Mouse (Mus musculus) CH12.LX (cell line): ENCODE measurements at regions not wholly inside any gene's neighbourhood (a gene's known extent, or its start where the extent isn't known, plus 50 kb on each side); places are given as distances from the start of the nearest gene placed in this dataset.

Experiments
- DNase-seq: peaks from one replicate; pipeline ENCODE4 v3.0.0-alpha.2; 2013; ENCODE audit errors: extremely low read depth
- H3K27ac ChIP-seq: 2 replicates; pipeline ENCODE4 v1.5.1; 2012; ENCODE audit warnings: low read depth, mild to moderate bottlenecking, control low read depth, moderate library complexity; ENCODE audit not compliant: insufficient read depth
- H3K27me3 ChIP-seq: replicated peaks from 2 replicates; pipeline ENCODE3; 2012; ENCODE audit warnings: inconsistent platforms
- H3K36me3 ChIP-seq, 2 experiments: replicated peaks in 1 of 2; 2 replicates each; pipeline versions ENCODE3 to v1.6.1; 2012; ENCODE audit warnings: inconsistent platforms in 1 of 2, low read length in 1 of 2, mild to moderate bottlenecking in 1 of 2, mixed read lengths in 1 of 2, moderate library complexity in 1 of 2; ENCODE audit not compliant: control insufficient read depth in 1 of 2, insufficient read depth in 1 of 2
- H3K4me1 ChIP-seq, 2 experiments: 2 replicates each; pipeline ENCODE4 v1.6.1; 2012; ENCODE audit warnings: inconsistent platforms in 1 of 2, moderate library complexity in 1 of 2; ENCODE audit not compliant: insufficient read depth in 2 of 2, control insufficient read depth in 1 of 2
- H3K4me2 ChIP-seq: 2 replicates; pipeline ENCODE4 v1.6.1; 2012; ENCODE audit warnings: low read depth, mild to moderate bottlenecking, control low read depth; ENCODE audit not compliant: poor library complexity, insufficient read depth, severe bottlenecking
- H3K4me3 ChIP-seq, 3 experiments: fragments of 150-350 bp in 1 of 3; sonication (generic) in 1 of 3; replicated peaks in 1 of 3; 2 replicates each; pipeline versions ENCODE3 to v1.5.1; 2011 to 2012; ENCODE audit warnings: low read depth in 2 of 3, low read length in 2 of 3, mild to moderate bottlenecking in 2 of 3, moderate library complexity in 2 of 3, control low read depth in 1 of 3, improper control_type of control experiment in 1 of 3, inconsistent platforms in 1 of 3, mixed read lengths in 1 of 3; ENCODE audit not compliant: poor library complexity in 1 of 3
- H3K79me2 ChIP-seq: replicated peaks from 2 replicates; pipeline ENCODE4 v1.6.1; 2012; ENCODE audit warnings: mild to moderate bottlenecking, moderate library complexity; ENCODE audit not compliant: control insufficient read depth, poor library complexity, insufficient read depth, severe bottlenecking; ENCODE audit errors: extremely low read depth
- H3K9ac ChIP-seq: 2 replicates; pipeline ENCODE4 v1.6.1; 2012; ENCODE audit warnings: low read depth, mild to moderate bottlenecking, control low read depth, moderate library complexity; ENCODE audit not compliant: insufficient read depth
- H3K9me3 ChIP-seq: replicated peaks from 2 replicates; pipeline ENCODE3; 2012; ENCODE audit warnings: low read length, inconsistent platforms, mixed read lengths
- CHD1 ChIP-seq: IDR thresholded peaks from 2 replicates; pipeline ENCODE4 v1.6.1; 2012; ENCODE audit warnings: low read depth, low read length, improper control_type of control experiment, inconsistent platforms
- CHD2 ChIP-seq: IDR thresholded peaks from 2 replicates; pipeline ENCODE4 v1.6.1; 2011; ENCODE audit warnings: low read length, improper control_type of control experiment
- EP300 ChIP-seq: IDR thresholded peaks from 2 replicates; pipeline ENCODE4 v1.6.1; 2011; ENCODE audit warnings: low read length, improper control_type of control experiment
- GABPA ChIP-seq: IDR thresholded peaks from 2 replicates; pipeline ENCODE4 v1.6.1; 2012; ENCODE audit warnings: low read depth, low read length, improper control_type of control experiment, inconsistent platforms; ENCODE audit not compliant: insufficient replicate concordance
- HCFC1 ChIP-seq: IDR thresholded peaks from 2 replicates; pipeline ENCODE4 v1.6.1; 2012; ENCODE audit warnings: low read depth, mild to moderate bottlenecking, inconsistent platforms, low read length, improper control_type of control experiment
- IRF4 ChIP-seq: IDR thresholded peaks from 2 replicates; pipeline ENCODE4 v1.6.1; 2014; ENCODE audit warnings: low read depth, mild to moderate bottlenecking, inconsistent platforms, low read length, improper control_type of control experiment
- JUND ChIP-seq: conservative IDR thresholded peaks from 2 replicates; pipeline ENCODE4 v1.6.1; 2011; ENCODE audit warnings: low read depth, low read length, improper control_type of control experiment
- MAFK ChIP-seq: IDR thresholded peaks from 2 replicates; pipeline ENCODE4 v1.6.1; 2011; ENCODE audit warnings: low read length, improper control_type of control experiment; ENCODE audit not compliant: insufficient replicate concordance
- MAX ChIP-seq: IDR thresholded peaks from 2 replicates; pipeline ENCODE4 v1.6.1; 2011; ENCODE audit warnings: low read length, improper control_type of control experiment
- MYC ChIP-seq: IDR thresholded peaks from 2 replicates; pipeline ENCODE4 v1.6.1; 2011; ENCODE audit warnings: low read depth, mild to moderate bottlenecking, improper control_type of control experiment, low read length
- NELFE ChIP-seq: IDR thresholded peaks from 2 replicates; pipeline ENCODE4 v1.6.1; 2011; ENCODE audit warnings: low read depth, low read length, improper control_type of control experiment
- NRF1 ChIP-seq: IDR thresholded peaks from 2 replicates; pipeline ENCODE4 v1.6.1; 2014; ENCODE audit warnings: low read depth, mild to moderate bottlenecking, inconsistent platforms, low read length, improper control_type of control experiment, moderate library complexity
- PAX5 ChIP-seq: IDR thresholded peaks from 2 replicates; pipeline ENCODE4 v1.6.1; 2012; ENCODE audit warnings: low read length, inconsistent platforms, mixed read lengths
- POLR2A ChIP-seq: IDR thresholded peaks from 2 replicates; pipeline ENCODE4 v1.6.1; 2011; ENCODE audit warnings: low read depth, mild to moderate bottlenecking, improper control_type of control experiment, low read length
- POLR2AphosphoS2 ChIP-seq: IDR thresholded peaks from 2 replicates; pipeline ENCODE4 v1.6.1; 2011; ENCODE audit warnings: low read depth, low read length, improper control_type of control experiment
- RAD21 ChIP-seq: IDR thresholded peaks from 2 replicates; pipeline ENCODE4 v1.6.1; 2011; ENCODE audit warnings: low read depth, mild to moderate bottlenecking, low read length, improper control_type of control experiment, moderate library complexity
- RCOR1 ChIP-seq: conservative IDR thresholded peaks from 2 replicates; pipeline ENCODE4 v1.6.1; 2012; ENCODE audit warnings: low read depth, mild to moderate bottlenecking, inconsistent platforms, low read length, improper control_type of control experiment
- SMC3 ChIP-seq: IDR thresholded peaks from 2 replicates; pipeline ENCODE4 v1.6.1; 2011; ENCODE audit warnings: low read depth, low read length, improper control_type of control experiment
- TCF12 ChIP-seq: IDR thresholded peaks from 2 replicates; pipeline ENCODE4 v1.6.1; 2014; ENCODE audit warnings: low read depth, mild to moderate bottlenecking, inconsistent platforms, low read length, improper control_type of control experiment
- UBTF ChIP-seq: IDR thresholded peaks from 2 replicates; pipeline ENCODE4 v1.6.1; 2012; ENCODE audit warnings: low read depth, mild to moderate bottlenecking, inconsistent platforms, low read length, improper control_type of control experiment, moderate library complexity
- ZKSCAN1 ChIP-seq: IDR thresholded peaks from 2 replicates; pipeline ENCODE4 v1.6.1; 2012; ENCODE audit warnings: low read depth, inconsistent platforms, low read length, improper control_type of control experiment, borderline replicate concordance
- ZNF384 ChIP-seq: IDR thresholded peaks from 2 replicates; pipeline ENCODE4 v1.6.1; 2012; ENCODE audit warnings: low read depth, low read length, improper control_type of control experiment, inconsistent platforms
- dilution Hi-C: fragments of 300-500 bp; cut with MboI; formaldehyde crosslinking; loops from 2 replicates; pipeline ENCODE4 v1.14.3; 2020; ENCODE audit warnings: low sequenced_read_pairs; ENCODE audit not compliant: extremely low pct_unique_long_range_greater_than_20kb, extremely low pct_ligation_motif_present
- in situ Hi-C: fragments of 300-500 bp; cut with MboI; formaldehyde crosslinking; loops from 3 replicates; pipeline ENCODE4 v1.14.3; 2019; ENCODE audit warnings: low sequenced_read_pairs, low pct_ligation_motif_present, low pct_unique_long_range_greater_than_20kb, mixed read lengths

DNA sequence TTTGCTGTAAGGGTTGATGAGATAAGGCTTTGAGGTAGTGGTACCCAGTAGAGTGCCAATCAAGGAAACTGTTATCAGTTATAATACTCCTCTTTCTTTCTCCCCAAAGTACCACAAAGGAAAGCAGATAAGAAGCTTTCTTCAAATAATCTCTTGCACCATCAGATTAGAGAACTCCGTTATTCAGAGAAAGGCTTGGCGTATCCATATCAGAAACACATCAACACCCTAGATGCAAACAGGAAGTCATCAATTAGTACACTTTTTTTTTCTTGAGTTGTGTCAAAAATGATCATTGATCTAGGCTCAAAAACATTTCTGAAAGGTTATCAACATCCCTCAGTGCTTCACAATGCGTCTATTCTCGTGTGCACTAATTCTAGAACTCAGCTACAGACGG is 124.6 kb downstream of the Icos start:
- in situ Hi-C loops, result no loop called here
- Histone ChIP-seq H3K4me3 (no peak overlapping the region), H3K36me3 (no peaks in the 10 kb centered on the region), H3K27ac (no peak overlapping the region), H3K79me2 (no peaks in the 10 kb centered on the region), H3K9me3 (no peaks in the 10 kb centered on the region), H3K4me1 (peaks cover 0 to 5% of the 10 kb centered on the region in 2 experiments; a peak in 2 of 4 replicates), H3K9ac (no peak overlapping the region), H3K4me2 (no peak overlapping the region), H3K27me3 (no peaks in the 10 kb centered on the region)
- TF ChIP-seq NELFE (no peak), RCOR1 (no peak), PAX5 (no peak)
- DNase-seq, result no peak
- dilution Hi-C loops, result no loop called here

- Histone ChIP-seq H3K4me3 (no peak overlapping the region), H3K9ac (no peak overlapping the region), H3K9me3 (no peaks in the 10 kb centered on the region), H3K27me3 (no peaks in the 10 kb centered on the region), H3K27ac (no peak overlapping the region), H3K4me1 (peaks cover 0 to 5% of the 10 kb centered on the region in 2 experiments; a peak in 2 of 4 replicates), H3K36me3 (no peaks in the 10 kb centered on the region), H3K4me2 (no peak overlapping the region), H3K79me2 (no peaks in the 10 kb centered on the region)
- in situ Hi-C loops (no loop called here), dilution Hi-C loops (no loop called here)
- DNase-seq, result no peak
- TF ChIP-seq EP300 (no peak), MYC (no peak), RAD21 (no peak), CHD1 (no peak), GABPA (no peak), SMC3 (no peak), UBTF (no peak), HCFC1 (no peak), ZKSCAN1 (no peak), POLR2A (no peak), ZNF384 (no peak), MAX (no peak), CHD2 (no peak), TCF12 (no peak), MAFK (no peak), JUND (no peak), NRF1 (no peak), POLR2AphosphoS2 (no peak), IRF4 (no peak)
These were observed 125.9 kb downstream of the Icos start for GRCm38 (mm10) chr1:61103581-61103980.
